Mouse (Mus musculus) bone marrow macrophage, adult 2 months (primary cell): ENCODE results near the gene Rab30. TPM values are rescaled to one million over a fixed set of nuclear protein-coding genes. Genes with fewer than 3 reads are reported as not detected.
A peak's percentile ranks its signal among the peaks of the same experiment; 100 is the strongest.

Source experiments
- H3K27ac ChIP-seq: 2 replicates; pipeline ENCODE4 v1.5.1; 2012; ENCODE audit warnings: low read depth, low read length; ENCODE audit not compliant: insufficient read depth
- H3K4me1 ChIP-seq: 2 replicates; pipeline ENCODE4 v1.6.1; 2012; ENCODE audit warnings: low read length; ENCODE audit not compliant: control insufficient read depth, insufficient read depth
- H3K4me3 ChIP-seq: 2 replicates; pipeline ENCODE4 v1.5.1; 2012; ENCODE audit warnings: mild to moderate bottlenecking, low read length, moderate library complexity; ENCODE audit not compliant: insufficient read depth
- CTCF ChIP-seq: IDR thresholded peaks from 2 replicates; pipeline ENCODE4 v1.5.1; 2012; ENCODE audit warnings: low read depth, mild to moderate bottlenecking, low read length, moderate library complexity
- POLR2A ChIP-seq: IDR thresholded peaks from 2 replicates; pipeline ENCODE4 v1.6.1; 2012; ENCODE audit warnings: mild to moderate bottlenecking, low read depth, low read length, borderline replicate concordance
- polyA plus RNA-seq: library from polyadenylated mRNA; stranded (reverse); fragments of >200 nt; gene quantifications from 2 replicates; pipeline ENCODE4 v1.2.4, GENCODE M21; 2012; ENCODE audit not compliant: missing spikeins, insufficient read depth, insufficient read length

The Rab30 gene
- polyA plus RNA-seq: 0.71 TPM in 1 of 2 replicates, not detected in the other

GRCm38 (mm10) chr7:92741152-92741860 is at the start of gene Rab30:
Gene Rab30, plus strand, starts transcription at chr7:92741603.
- peak within 1 kb of the TSS; percentile 84 for H3K4me3 ChIP-seq
- TF ChIP-seq POLR2A: no peak
- no peak for TF ChIP-seq CTCF
- peaks cover 16% of the 10 kb centered on the region for H3K4me1 ChIP-seq
- peak within 1 kb of the TSS; percentile 59 for H3K27ac ChIP-seq

- TF ChIP-seq CTCF: no peak
- TF ChIP-seq POLR2A: no peak
- H3K27ac ChIP-seq: no peak overlapping the region
- peaks cover 26% of the 10 kb centered on the region for H3K4me1 ChIP-seq
- H3K4me3 ChIP-seq: no peak overlapping the region
Measured at GRCm38 (mm10) chr7:92696395-92696794, 45.0 kb upstream of the Rab30 start.

- Histone ChIP-seq H3K4me3 (no peak overlapping the region), H3K4me1 (peaks cover 33% of the 10 kb centered on the region), H3K27ac (peak overlapping the region; percentile 58)
- TF ChIP-seq CTCF: no peak
Measured at GRCm38 (mm10) chr7:92698770-92699169, 42.6 kb upstream of the Rab30 start.

GRCm38 (mm10) chr7:92703661-92704060 is 37.7 kb upstream of the Rab30 start:
- TF ChIP-seq CTCF: no peak
- TF ChIP-seq POLR2A: no peak
- H3K4me3 ChIP-seq: no peak overlapping the region
- H3K4me1 ChIP-seq: peaks cover 32% of the 10 kb centered on the region
- no peak overlapping the region for H3K27ac ChIP-seq

GRCm38 (mm10) chr7:92705534-92705933 is 35.9 kb upstream of the Rab30 start:
- TF ChIP-seq POLR2A: no peak
- TF ChIP-seq CTCF: no peak
- no peak overlapping the region for H3K27ac ChIP-seq
- no peak overlapping the region for H3K4me3 ChIP-seq
- peaks cover 15% of the 10 kb centered on the region for H3K4me1 ChIP-seq

GRCm38 (mm10) chr7:92706711-92707110 is 34.7 kb upstream of the Rab30 start:
- H3K4me1 ChIP-seq: peaks cover 12% of the 10 kb centered on the region
- TF ChIP-seq CTCF (no peak), POLR2A (no peak)
- no peak overlapping the region for H3K4me3 ChIP-seq
- H3K27ac ChIP-seq: no peak overlapping the region

GRCm38 (mm10) chr7:92709573-92709972 is 31.8 kb upstream of the Rab30 start:
- Histone ChIP-seq H3K4me3 (no peak overlapping the region), H3K4me1 (peaks cover 7% of the 10 kb centered on the region), H3K27ac (no peak overlapping the region)
- TF ChIP-seq POLR2A (no peak), CTCF (no peak)

GRCm38 (mm10) chr7:92711593-92711992 is 29.8 kb upstream of the Rab30 start:
- Histone ChIP-seq H3K27ac (no peak overlapping the region), H3K4me1 (peaks cover 2% of the 10 kb centered on the region; the same call in 1 of the 2 replicates), H3K4me3 (no peak overlapping the region)
- TF ChIP-seq CTCF (no peak), POLR2A (no peak)

- TF ChIP-seq POLR2A: no peak
- TF ChIP-seq CTCF: no peak
Measured at GRCm38 (mm10) chr7:92715055-92715454, 26.3 kb upstream of the Rab30 start.

GRCm38 (mm10) chr7:92720156-92720905 is 21.1 kb upstream of the Rab30 start:
- TF ChIP-seq POLR2A: no peak
- no peak for TF ChIP-seq CTCF
- no peak overlapping the region for H3K27ac ChIP-seq

More at GRCm38 (mm10) chr7:92715055-92715454, 26.3 kb upstream of the Rab30 start:
- no peak overlapping the region for H3K27ac ChIP-seq
- H3K4me3 ChIP-seq: no peak overlapping the region
- peaks cover 2% of the 10 kb centered on the region; the same call in 1 of the 2 replicates for H3K4me1 ChIP-seq

More at GRCm38 (mm10) chr7:92720156-92720905, 21.1 kb upstream of the Rab30 start:
- Histone ChIP-seq H3K4me3 (no peak overlapping the region), H3K4me1 (0 out of 2 replicates have a peak, but pooled peaks cover 2% of the 10 kb centered on the region)
